Mouse (Mus musculus) left cerebral cortex, postnatal 25 days (tissue): ENCODE measurements around the gene Riok2. TPM values are rescaled to one million over a fixed set of nuclear protein-coding genes. Genes with fewer than 3 reads are reported as not detected.

Source experiments
- total RNA-seq, 2 experiments: library from RNA; stranded (reverse); gene quantifications; 2 replicates each; pipeline ENCODE4 v1.2.3; 2021

Riok2 gene
- total RNA-seq, 2 experiments from 2014 or later, result 16.5 to 16.7 TPM

Other genes starting within 250 kb of the Riok2 start
- 10 to 100 TPM; 63.5 to 74.9 TPM for gene Lix1, start 28.4 kb downstream of the Riok2 start, total RNA-seq